Mouse (Mus musculus): Measurements from ENCODE around the gene Mcam. TPM values are rescaled to one million over a fixed set of nuclear protein-coding genes. Genes with fewer than 3 reads are reported as not detected.

The Mcam gene
- polyA plus RNA-seq, 1 experiment from 2014 or later: 92.9 TPM

GRCm38 (mm10) chr9:44113105-44113789 is 21.0 kb upstream of the Mcam start, which contains the start of the genes Gm49380 and Rnf26:
TSS of gene Gm49380 (minus strand) at chr9:44113500.
TSS of gene Rnf26 (minus strand) at chr9:44113517.
- Histone ChIP-seq H3K4me3 (peak within 1 kb of the TSS; percentile 82), H3K4me2 (peak within 1 kb of the TSS; percentile 61), H3K9me3 (no peaks in the 10 kb centered on the region), H3K27ac (peak within 1 kb of the TSS; percentile 85), H3K4me1 (peaks cover 32% of the 10 kb centered on the region), H3K9ac (peak within 1 kb of the TSS; percentile 83), H3K36me3 (peaks cover 5% of the 10 kb centered on the region; the same call in 1 of the 2 replicates), H3K27me3 (no peaks in the 10 kb centered on the region)
- ATAC-seq (ENCODE audit: borderline replicate concordance, extremely low read depth, low FRiP score, low TSS enrichment): peak; percentile 94
- 0% methylated on average over 49 of the region's 51 CpGs for WGBS

- Histone ChIP-seq H3K27ac (peak overlapping the region; percentile 15; the same call in 1 of the 2 replicates), H3K4me2 (no peak overlapping the region), H3K9ac (no peak overlapping the region), H3K36me3 (no peaks in the 10 kb centered on the region), H3K4me3 (no peak overlapping the region), H3K9me3 (no peaks in the 10 kb centered on the region), H3K4me1 (peaks cover 20% of the 10 kb centered on the region), H3K27me3 (no peaks in the 10 kb centered on the region)
- 47% methylated on average over 2 of the region's 2 CpGs for WGBS
- no peak for ATAC-seq (ENCODE audit: borderline replicate concordance, extremely low read depth, low FRiP score, low TSS enrichment)
These were observed 19.8 kb upstream of the Mcam start for GRCm38 (mm10) chr9:44114453-44114852.

GRCm38 (mm10) chr9:44115599-44115998 is 18.7 kb upstream of the Mcam start:
- Histone ChIP-seq H3K27me3 (no peaks in the 10 kb centered on the region), H3K27ac (no peak overlapping the region), H3K4me2 (no peak overlapping the region), H3K9ac (no peak overlapping the region), H3K4me3 (no peak overlapping the region), H3K4me1 (peaks cover 8% of the 10 kb centered on the region), H3K9me3 (no peaks in the 10 kb centered on the region), H3K36me3 (no peaks in the 10 kb centered on the region)
- WGBS: 86% methylated on average over 9 of the region's 9 CpGs
- ATAC-seq (ENCODE audit: borderline replicate concordance, extremely low read depth, low FRiP score, low TSS enrichment): no peak

- Histone ChIP-seq H3K9me3 (no peaks in the 10 kb centered on the region), H3K4me1 (peaks cover 7% of the 10 kb centered on the region; the same call in 1 of the 2 replicates), H3K27me3 (no peaks in the 10 kb centered on the region), H3K4me3 (no peak overlapping the region), H3K36me3 (no peaks in the 10 kb centered on the region), H3K9ac (no peak overlapping the region), H3K27ac (no peak overlapping the region), H3K4me2 (no peak overlapping the region)
- WGBS: 82% methylated on average over 4 of the region's 4 CpGs
- no peak for ATAC-seq (ENCODE audit: borderline replicate concordance, extremely low read depth, low FRiP score, low TSS enrichment)
These were observed 18.1 kb upstream of the Mcam start for GRCm38 (mm10) chr9:44116182-44116581.

- H3K4me1 ChIP-seq: peaks cover 4% of the 10 kb centered on the region; the same call in 1 of the 2 replicates
- H3K27me3 ChIP-seq: no peaks in the 10 kb centered on the region
- H3K9ac ChIP-seq: no peak overlapping the region
- no peak overlapping the region for H3K27ac ChIP-seq
- no peaks in the 10 kb centered on the region for H3K36me3 ChIP-seq
- H3K4me3 ChIP-seq: no peak overlapping the region
- WGBS: 56% methylated on average over 5 of the region's 5 CpGs
- no peaks in the 10 kb centered on the region for H3K9me3 ChIP-seq
- no peak for ATAC-seq (ENCODE audit: borderline replicate concordance, extremely low read depth, low FRiP score, low TSS enrichment)
- H3K4me2 ChIP-seq: no peak overlapping the region
These were observed 15.3 kb upstream of the Mcam start for GRCm38 (mm10) chr9:44119011-44119410.

- Histone ChIP-seq H3K4me3 (no peak overlapping the region), H3K27ac (no peak overlapping the region), H3K4me1 (0 out of 2 replicates have a peak, but pooled peaks cover 2% of the 10 kb centered on the region), H3K36me3 (no peaks in the 10 kb centered on the region), H3K27me3 (no peaks in the 10 kb centered on the region), H3K4me2 (no peak overlapping the region), H3K9ac (no peak overlapping the region), H3K9me3 (no peaks in the 10 kb centered on the region)
- no peak for ATAC-seq (ENCODE audit: borderline replicate concordance, extremely low read depth, low FRiP score, low TSS enrichment)
- 51% methylated on average over 8 of the region's 8 CpGs for WGBS
These were observed 14.3 kb upstream of the Mcam start for GRCm38 (mm10) chr9:44119948-44120465.

GRCm38 (mm10) chr9:44124317-44124716 is 10.0 kb upstream of the Mcam start:
- no peak for ATAC-seq (ENCODE audit: borderline replicate concordance, extremely low read depth, low FRiP score, low TSS enrichment)
- H3K36me3 ChIP-seq: no peaks in the 10 kb centered on the region
- H3K4me1 ChIP-seq: peaks cover 29% of the 10 kb centered on the region
- H3K27ac ChIP-seq: no peak overlapping the region
- H3K9me3 ChIP-seq: no peaks in the 10 kb centered on the region
- H3K4me2 ChIP-seq: no peak overlapping the region
- 65% methylated on average over 6 of the region's 6 CpGs for WGBS
- H3K27me3 ChIP-seq: no peaks in the 10 kb centered on the region
- H3K9ac ChIP-seq: no peak overlapping the region
- H3K4me3 ChIP-seq: no peak overlapping the region

GRCm38 (mm10) chr9:44125026-44125425 is 9.2 kb upstream of the Mcam start:
- Histone ChIP-seq H3K36me3 (no peaks in the 10 kb centered on the region), H3K4me3 (no peak overlapping the region), H3K27me3 (no peaks in the 10 kb centered on the region), H3K4me2 (no peak overlapping the region), H3K27ac (no peak overlapping the region), H3K4me1 (peaks cover 35% of the 10 kb centered on the region), H3K9me3 (no peaks in the 10 kb centered on the region), H3K9ac (no peak overlapping the region)
- WGBS: 54% methylated on average over 5 of the region's 5 CpGs
- no peak for ATAC-seq (ENCODE audit: borderline replicate concordance, extremely low read depth, low FRiP score, low TSS enrichment)

GRCm38 (mm10) chr9:44125546-44126428 is 8.5 kb upstream of the Mcam start:
- no peak for ATAC-seq (ENCODE audit: borderline replicate concordance, extremely low read depth, low FRiP score, low TSS enrichment)
- Histone ChIP-seq H3K4me2 (peak overlapping the region; percentile 25), H3K27ac (peak overlapping the region; percentile 48), H3K36me3 (no peaks in the 10 kb centered on the region), H3K4me3 (no peak overlapping the region), H3K4me1 (peaks cover 43% of the 10 kb centered on the region), H3K9me3 (no peaks in the 10 kb centered on the region), H3K27me3 (no peaks in the 10 kb centered on the region), H3K9ac (no peak overlapping the region; the same call in 1 of the 2 replicates)
- 25% methylated on average over 18 of the region's 18 CpGs for WGBS

GRCm38 (mm10) chr9:44126746-44127145 is 7.5 kb upstream of the Mcam start:
- no peaks in the 10 kb centered on the region for H3K9me3 ChIP-seq
- H3K27ac ChIP-seq: peak overlapping the region; percentile 48; the same call in 1 of the 2 replicates
- H3K27me3 ChIP-seq: no peaks in the 10 kb centered on the region
- no peaks in the 10 kb centered on the region for H3K36me3 ChIP-seq
- no peak overlapping the region for H3K4me2 ChIP-seq
- no peak overlapping the region for H3K4me3 ChIP-seq
- peaks cover 52% of the 10 kb centered on the region for H3K4me1 ChIP-seq
- no peak overlapping the region for H3K9ac ChIP-seq
- no peak for ATAC-seq (ENCODE audit: borderline replicate concordance, extremely low read depth, low FRiP score, low TSS enrichment)
- 79% methylated on average over 3 of the region's 3 CpGs for WGBS

- peak overlapping the region; percentile 48 for H3K27ac ChIP-seq
These were observed 6.9 kb upstream of the Mcam start for GRCm38 (mm10) chr9:44127351-44127801.

More at GRCm38 (mm10) chr9:44127351-44127801, 6.9 kb upstream of the Mcam start:
- no peak overlapping the region for H3K4me3 ChIP-seq
- H3K27me3 ChIP-seq: no peaks in the 10 kb centered on the region
- H3K36me3 ChIP-seq: no peaks in the 10 kb centered on the region
- no peaks in the 10 kb centered on the region for H3K9me3 ChIP-seq
- WGBS: 38% methylated on average over 3 of the region's 3 CpGs
- ATAC-seq (ENCODE audit: borderline replicate concordance, extremely low read depth, low FRiP score, low TSS enrichment): no peak
- no peak overlapping the region for H3K9ac ChIP-seq
- peaks cover 58% of the 10 kb centered on the region for H3K4me1 ChIP-seq
- no peak overlapping the region for H3K4me2 ChIP-seq

Measured in lung, embryonic 15.5 days (tissue).